Mouse (Mus musculus) layer of hippocampus, adult 18-20 months (tissue): ENCODE measurements at regions not wholly inside any gene's neighbourhood (a gene's known extent, or its start where the extent isn't known, plus 50 kb on each side); places are given as distances from the start of the nearest gene placed in this dataset.
"Not testable (repeated sequence)": the region's sequence is repeated elsewhere in the genome, so short reads cannot be mapped to it uniquely, and the experiment has no call there.

ENCODE experiments used
- DNase-seq, 2 experiments: peaks; one replicate each; pipeline ENCODE4 v3.0.0; 2022; ENCODE audit warnings: low spot score in 2 of 2

DNA sequence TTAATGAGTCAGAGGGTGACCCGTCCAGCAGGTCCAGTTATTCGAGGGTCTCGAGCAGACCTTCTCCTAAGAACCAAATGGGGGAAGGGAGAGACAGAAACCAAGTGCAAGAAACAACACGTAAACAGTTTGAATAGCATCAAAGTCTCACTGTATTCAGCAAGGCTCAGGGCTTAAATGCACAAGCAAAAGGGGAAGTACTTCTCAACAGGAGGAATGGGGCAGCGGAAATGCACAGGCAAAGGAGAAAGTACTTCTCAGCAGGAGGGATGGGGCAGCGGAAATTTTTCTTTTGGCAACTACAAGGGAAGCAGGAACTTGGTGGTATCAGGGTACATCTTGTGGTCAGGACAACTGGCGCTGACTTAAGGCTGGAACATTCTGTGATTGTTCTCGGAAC lies 330.6 kb downstream of the 9430069I07Rik start:
- DNase-seq: not testable (repeated sequence)

DNA sequence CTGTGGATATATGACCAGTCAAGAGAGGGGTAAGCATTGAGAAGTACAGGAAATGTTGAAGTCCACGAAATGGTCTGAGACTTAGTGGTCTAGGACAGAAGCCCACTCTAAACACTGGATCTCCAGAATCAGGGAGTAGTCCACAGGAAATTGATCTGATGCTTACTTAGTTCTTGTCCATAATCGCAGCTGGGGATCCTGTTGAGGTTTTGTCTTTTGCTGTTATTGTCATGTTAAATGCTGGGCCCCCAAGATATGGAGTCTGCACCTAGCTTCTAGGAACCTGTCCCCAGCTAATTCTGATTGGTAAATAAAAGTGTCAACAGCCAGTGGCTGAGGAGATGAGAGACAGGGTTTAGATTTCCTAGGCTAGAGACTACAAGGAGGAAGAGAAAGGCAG lies 332.3 kb downstream of the 9430069I07Rik start:
- DNase-seq: no peak

GRCm38 (mm10) chr15:34021857-34022256 lies 335.8 kb downstream of the 9430069I07Rik start:
- peak; percentile 49 to 80 for DNase-seq

DNA sequence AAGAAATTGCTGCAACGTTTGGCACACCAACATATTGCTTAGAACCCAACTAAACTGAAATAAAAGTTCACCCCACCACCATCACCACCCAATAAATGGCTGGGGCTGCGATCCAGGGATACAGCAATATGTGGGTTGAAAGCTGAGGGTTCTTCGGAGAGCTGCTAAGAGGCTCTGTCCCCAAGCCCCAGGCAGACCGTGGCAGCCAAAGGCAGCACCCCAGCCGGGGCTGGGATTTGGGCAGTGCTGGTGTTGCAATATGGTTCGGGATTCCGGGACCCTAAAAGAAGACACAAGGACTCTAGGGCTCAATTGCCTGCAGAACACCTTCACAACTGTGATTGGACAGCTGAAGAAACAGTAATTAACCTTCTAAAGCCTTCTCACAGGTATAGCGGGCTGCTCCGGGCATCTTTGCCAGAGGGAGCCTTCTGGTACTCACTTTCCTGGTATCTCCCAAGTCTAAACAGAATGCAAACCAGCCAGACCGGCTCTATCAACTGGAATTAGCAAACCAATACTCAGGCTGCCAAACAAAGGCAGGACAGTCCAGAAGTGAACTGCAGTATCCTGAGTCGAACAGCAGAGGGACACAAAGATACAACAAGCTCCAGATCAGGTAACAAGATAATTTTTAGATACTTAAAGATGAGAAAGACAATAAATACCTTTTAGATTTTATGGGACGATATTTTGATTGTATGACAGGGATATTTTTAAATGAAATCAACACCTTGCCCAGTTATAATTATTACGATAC lies 341.1 kb downstream of the 9430069I07Rik start:
- DNase-seq: peak in 1 of 2 experiments; percentile 46

GRCm38 (mm10) chr15:34008591-34008990 lies 349.1 kb downstream of the 9430069I07Rik start:
- no peak for DNase-seq

DNA sequence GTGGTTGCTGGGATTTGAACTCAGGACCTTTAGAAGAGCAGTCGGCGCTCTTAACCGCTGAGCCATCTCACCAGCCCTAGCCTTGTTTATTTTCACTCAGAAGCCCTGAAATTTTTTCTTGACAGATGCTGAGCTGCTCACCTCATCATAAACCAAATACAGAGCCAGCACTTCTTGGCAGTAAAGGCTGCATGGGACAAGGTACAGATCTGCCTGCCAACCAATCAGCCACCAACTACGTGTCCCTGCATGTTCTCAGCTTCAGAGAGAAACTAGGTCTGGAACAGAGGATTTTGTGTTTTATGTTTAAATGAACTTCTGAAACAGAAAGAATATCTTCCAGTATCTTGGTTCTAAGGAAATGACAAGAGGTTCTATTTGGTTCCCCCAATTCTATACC lies 365.3 kb downstream of the 9430069I07Rik start:
- peak in 1 of 2 experiments; percentile 8 for DNase-seq

DNA sequence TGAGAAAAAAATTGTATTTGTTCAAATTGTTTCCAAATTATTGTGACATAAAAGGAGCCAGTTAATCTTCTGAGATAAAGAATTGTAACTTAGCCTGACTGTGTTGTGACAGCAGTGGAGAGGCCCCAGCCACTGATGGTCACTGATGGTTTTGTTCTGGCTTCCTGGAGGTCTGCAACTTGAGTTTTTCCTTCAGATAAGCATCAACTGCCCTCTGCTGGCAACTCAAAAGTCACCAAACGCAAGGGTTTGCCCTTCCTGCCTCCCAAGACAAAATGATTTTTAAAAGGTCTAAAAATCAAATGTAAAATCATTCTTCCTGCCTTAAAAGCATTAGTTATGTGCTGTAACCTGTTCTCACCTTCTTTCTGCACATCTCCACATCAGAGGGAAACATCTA lies 382.6 kb downstream of the 9430069I07Rik start:
- DNase-seq: peak in 1 of 2 experiments; percentile 26

DNA sequence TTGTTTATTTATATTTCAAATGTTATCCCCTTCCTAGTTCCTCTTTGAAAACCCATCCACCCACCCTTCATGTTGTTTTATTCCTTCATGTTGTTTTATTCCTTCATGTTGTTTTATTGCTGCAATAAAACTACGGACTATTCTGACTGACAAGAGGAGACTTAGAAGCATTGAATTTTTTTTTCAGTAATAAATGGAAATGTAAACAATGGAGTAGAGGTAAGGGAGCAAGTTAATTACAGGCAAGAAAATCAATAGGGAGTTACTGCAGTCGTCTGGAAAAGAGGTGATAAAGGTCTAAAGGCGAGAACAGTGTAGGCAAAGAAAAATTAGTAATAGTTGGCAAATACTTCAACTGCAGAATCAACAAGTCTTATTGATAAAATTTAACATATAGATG lies 384.2 kb downstream of the 9430069I07Rik start:
- no peak for DNase-seq

DNA sequence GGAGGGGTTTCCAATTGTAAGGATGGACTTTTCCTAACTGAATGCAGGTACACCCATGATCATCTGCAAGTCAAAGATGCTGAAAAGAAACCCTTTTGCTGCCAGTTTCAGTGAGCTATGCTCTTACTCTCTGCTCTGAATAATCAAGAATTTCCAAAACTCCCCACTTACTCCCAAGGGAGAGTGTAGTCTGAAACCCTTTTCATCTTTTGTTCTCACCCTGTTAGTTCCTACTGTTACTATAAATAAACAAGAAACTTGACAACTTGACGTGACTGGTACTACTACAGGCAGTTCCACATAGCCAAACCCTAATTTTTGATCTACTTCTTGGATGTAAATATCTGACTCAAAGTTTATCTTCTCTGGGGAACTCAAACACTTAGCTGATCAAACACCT lies 388.3 kb downstream of the 9430069I07Rik start:
- DNase-seq: no peak

- peak in 1 of 2 experiments; percentile 10 for DNase-seq
These were observed 422.5 kb downstream of the 9430069I07Rik start for GRCm38 (mm10) chr15:33935013-33935664.

DNA sequence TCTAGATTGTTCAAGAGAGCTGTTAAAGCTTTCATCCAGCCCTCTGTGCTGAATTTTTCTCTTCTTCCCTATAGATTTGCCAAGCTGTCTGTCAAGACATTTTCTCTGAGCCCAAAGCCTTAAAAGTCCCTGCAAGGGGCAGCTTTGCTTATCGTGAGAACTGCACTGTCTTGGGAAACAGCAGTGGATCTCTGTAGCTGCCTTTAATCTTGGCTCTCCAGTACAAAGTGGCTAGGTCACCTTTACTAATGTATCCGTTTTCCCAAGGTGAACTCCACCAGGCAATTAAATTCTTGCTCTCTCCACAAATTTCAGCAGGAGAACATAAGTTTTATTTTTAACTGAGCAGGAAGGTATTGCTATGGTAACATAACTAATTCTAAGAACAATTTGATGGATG lies 431.2 kb downstream of the 9430069I07Rik start:
- no peak for DNase-seq

DNA sequence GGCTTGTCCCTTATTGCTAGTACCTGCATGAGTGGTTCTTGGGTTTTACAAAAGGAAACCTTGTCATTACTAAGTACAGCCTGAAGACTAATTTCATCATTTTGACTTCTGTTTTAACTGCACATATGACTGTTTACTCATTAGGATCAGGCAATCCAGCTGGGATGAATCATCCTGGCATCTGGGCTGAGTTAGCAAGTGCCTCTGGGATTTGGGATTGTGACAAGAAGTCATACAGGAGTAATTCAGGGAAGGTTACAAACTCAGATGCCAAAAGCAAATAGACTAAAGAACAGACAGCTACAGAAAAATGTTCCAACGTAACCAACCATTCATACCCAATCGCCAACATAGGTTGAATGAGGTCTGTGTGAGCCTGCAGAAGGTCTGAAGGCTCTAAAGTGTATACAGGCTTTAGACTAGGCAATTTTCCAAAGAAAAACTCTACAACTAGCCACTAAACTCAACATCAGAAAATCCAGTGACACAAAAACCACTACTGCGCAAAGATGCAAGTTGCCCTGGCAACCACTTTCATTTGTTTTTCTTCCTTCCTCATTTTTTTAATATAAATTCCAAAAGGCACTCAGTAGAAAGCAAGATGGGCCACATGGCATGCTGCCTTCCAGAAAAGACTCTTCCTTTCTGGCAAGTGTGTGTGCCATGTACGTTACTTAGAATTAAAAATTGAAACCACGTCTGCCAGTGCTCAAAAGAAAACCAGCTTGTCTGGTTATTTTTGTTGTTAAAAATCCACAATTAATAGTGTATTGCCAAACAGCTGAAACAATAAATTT lies 433.4 kb downstream of the 9430069I07Rik start:
- peak; percentile 32 to 46 for DNase-seq

- DNase-seq: no peak
These were observed 442.8 kb downstream of the 9430069I07Rik start for GRCm38 (mm10) chr15:33914891-33915290.

DNA sequence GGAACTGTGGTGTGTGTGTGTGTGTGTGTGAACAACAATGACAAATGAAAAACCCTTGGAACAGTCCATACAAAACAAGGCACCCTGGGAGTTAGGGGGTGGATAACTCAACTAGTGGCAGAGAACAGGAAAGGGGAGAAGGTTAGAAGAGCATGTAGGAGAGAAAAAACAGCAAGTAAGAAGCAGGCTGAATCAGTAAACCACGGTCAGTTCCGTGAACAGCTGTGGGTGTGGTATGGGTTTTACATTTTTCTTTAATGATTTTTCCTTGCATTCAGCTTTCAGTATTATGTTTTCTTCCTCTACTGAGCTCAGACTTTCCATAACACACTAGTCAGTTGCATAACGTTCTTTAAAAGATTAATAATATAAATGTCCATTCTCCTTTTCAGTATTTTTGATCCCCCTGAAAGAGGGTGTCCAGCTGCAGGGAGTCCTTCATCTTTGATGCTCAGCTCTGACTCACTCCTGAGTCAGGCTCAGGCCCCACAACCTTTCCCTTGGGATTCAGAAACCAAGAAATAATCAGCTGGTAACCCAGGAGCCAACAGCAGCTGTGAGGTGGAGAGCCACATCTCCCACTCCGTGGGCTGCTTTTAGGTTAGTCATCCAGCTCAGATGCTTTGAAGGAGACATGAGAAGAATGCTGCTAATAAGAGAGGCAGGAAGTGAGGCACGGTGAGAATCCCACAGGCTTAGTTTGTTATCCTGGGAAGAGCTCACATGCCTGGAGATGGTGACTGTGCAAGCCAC lies 450.8 kb downstream of the 9430069I07Rik start:
- DNase-seq: peak in 1 of 2 experiments; percentile 2

DNA sequence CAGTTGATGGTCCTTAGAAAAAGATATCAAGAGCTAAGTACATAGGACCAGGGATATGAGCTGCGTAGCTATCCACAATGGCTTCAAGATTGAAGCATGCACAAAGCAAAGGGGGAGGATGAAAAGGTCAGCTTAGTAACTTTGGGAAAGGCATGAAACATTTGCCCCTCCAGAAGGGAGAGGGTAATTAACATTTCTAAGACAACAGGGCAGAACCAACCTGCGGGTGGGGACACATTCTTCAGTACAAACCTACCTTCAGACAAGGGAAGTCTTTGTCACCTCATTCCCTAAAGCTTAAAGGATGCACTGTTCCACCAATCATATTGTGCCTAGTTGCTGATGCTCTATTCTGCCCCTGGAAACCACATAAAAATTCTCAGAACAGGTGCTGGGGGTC lies 461.6 kb downstream of the 9430069I07Rik start:
- no peak for DNase-seq

DNA sequence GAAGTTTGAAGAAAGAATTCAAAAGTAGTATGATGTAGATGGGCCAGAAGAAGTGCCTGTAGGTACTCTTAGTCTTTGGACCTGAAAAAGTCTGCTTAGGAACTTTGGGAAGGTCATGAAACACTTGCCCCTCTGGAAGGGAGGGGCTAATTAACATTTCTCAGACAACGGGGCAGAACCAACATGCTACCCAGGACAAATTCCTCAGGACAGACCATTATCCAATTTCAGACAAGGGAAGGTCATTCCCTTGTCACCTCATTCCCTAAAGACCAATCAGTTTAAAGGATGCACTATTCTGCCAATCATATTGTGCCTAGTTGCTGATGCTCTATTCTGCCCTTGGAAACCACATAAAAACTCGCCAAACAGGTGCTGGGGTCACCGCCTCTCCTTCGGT lies 467.1 kb downstream of the 9430069I07Rik start:
- no peak for DNase-seq

GRCm38 (mm10) chr15:33888865-33889368 lies 468.8 kb downstream of the 9430069I07Rik start:
- DNase-seq: no peak

DNA sequence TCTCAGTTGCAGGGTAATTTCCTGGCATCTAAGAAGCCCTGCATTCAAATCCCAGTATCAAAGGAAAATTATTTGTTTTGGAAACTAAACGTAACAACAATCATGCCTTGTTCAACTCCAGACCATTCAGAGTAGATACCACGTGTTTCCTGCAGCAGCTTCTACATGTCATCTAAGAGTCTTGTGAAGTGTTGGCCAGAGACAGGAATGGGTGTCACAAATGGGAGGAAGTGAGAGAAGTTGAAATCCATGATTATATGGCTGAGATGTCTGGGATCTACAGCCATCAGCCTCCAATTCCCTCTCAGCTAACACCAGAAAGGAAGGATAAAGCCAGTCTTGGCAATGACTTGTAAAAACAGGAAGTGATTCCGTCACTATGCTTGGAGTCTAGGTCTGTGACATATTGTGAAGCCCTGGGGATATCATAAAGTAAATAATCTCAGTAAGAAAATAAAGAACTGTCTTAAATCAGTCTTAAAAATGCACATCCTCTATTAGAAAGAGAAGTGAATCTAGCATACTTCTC lies 495.4 kb downstream of the 9430069I07Rik start:
- DNase-seq: no peak

- no peak for DNase-seq
These were observed 532.1 kb downstream of the 9430069I07Rik start for GRCm38 (mm10) chr15:33825435-33826088.

- no peak for DNase-seq
These were observed 532.8 kb downstream of the 9430069I07Rik start for GRCm38 (mm10) chr15:33824826-33825225.
